Mouse (Mus musculus): ENCODE results near the gene Egflam.

Gene Egflam

DNA sequence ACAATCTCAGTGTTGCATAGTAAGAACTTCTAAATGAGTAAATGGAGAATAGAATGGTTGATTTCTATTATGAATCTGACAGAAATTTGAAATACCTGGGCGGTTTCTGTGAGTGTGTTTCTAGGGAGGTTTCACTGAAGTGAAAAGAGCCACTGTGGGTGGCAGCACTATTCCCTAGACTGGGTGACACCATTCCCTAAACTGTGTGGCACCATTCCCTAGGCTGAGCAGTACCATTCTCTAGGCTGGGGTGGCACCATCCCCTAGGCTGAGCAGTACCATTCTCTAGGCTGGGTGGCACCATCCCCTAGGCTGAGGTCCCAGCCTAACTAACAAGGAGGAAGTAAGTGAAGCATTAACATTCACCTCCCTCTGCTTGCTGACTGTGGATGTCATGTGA is 103.0 kb downstream of the Egflam start:
- ATAC-seq (ENCODE audit: insufficient number of reproducible peaks, low FRiP score, low TSS enrichment), result no peak

DNA sequence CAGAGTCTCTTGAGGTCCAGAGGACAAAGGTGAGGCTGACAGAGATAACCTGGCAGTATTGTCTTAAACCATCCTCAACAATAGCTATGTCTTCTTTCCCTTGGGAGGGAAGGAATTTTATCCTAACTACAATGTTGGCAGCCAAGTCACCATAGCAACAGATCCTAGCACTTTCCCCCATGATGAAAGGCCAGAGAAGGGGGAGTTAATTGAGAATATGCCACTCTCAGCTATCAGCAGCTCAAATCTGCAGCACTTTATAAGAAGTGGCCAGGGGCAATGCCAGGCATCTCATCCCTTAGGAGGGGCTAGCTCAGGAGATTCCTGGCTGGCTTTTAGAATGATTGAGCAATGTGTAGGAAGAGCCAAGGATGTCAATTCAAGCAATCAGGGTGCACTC is 105.3 kb downstream of the Egflam start:
- no peak for ATAC-seq (ENCODE audit: insufficient number of reproducible peaks, low FRiP score, low TSS enrichment)

DNA sequence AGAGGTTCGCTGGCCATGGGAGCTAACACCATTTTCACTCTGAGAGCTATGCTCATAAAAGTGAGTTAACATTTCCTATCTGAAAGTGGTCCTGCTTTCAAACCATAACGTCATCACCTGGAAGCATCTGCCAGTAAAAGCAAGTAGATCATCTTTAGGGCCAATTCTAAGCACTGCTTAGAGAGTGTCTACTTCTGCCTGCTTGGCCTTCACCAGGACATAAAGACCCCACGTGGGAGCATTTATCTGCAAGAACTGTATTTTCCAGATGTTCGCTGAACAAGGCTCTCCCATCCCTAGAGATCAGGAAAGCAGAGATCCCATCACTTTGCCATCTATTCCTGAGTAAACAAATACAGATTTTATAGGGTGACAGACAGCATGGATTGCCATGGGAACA is 108.2 kb downstream of the Egflam start:
- ATAC-seq (ENCODE audit: insufficient number of reproducible peaks, low FRiP score, low TSS enrichment), result no peak

DNA sequence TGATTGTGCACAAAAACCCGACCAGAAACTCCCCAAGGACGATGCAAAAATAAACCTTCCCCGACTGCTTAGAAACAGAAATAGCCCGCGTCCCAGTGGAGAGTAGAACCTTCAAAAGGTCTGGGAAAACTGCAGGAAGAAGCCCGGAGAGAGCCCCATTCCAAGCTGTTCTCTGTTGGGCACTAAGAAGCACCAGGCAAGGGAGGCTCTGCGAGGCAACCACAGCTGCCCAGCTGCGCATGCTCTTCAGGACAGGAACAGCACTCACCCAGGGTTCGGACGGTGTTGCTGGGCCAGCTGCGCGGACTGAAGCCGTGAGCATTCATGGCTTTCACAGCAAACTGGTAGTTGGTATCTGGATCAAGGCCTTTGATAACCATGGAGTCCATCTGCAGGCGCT is 108.7 kb downstream of the Egflam start:
- ATAC-seq (ENCODE audit: insufficient number of reproducible peaks, low FRiP score, low TSS enrichment), result no peak

DNA sequence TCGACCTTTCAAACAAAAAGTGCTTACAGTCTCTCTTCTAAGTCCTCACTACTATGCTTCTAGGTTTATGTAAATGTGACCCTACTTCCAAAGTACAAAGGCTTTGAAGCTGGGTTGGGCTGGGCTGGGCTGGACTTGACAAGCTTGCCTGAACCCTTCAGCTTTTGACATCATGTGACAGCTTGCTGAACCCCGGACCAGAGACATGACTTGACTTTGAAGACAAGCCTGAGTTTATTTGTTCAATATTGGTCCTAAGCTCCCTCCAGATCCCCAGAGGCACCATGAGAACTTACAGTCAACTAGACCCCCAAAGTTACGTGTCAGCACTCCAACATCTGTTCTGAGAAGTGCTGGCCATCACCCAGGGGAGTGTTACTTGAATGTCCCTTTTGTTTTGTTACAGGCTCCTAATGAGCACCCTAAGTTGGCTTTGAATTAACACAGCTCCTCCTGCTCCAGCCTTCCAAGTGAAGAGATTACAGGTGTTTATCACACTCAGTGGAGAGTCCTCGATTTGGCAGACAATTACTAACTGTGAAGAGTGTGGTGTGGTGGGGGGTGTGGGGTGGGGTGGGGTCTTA is 109.3 kb downstream of the Egflam start:
- no peak for ATAC-seq (ENCODE audit: insufficient number of reproducible peaks, low FRiP score, low TSS enrichment)

DNA sequence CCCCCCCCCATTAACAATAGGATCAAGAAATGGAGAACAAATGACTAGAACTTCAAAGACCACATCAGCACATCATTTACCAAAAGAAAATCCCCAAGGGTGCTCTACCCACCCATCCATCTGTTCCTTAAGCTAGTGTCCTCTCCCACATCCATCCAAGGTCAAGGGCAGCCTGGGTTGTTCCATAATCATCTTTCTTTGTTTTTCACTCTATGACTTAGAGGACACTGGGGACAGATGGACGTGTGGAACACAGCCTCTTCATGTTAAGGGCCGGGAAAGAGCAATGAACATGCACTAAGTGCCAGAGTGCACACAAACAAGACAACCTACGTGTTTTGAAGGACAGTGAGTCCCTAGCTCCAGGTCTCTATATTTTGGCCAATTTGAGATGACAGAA is 110.3 kb downstream of the Egflam start:
- ATAC-seq (ENCODE audit: insufficient number of reproducible peaks, low FRiP score, low TSS enrichment), result no peak

DNA sequence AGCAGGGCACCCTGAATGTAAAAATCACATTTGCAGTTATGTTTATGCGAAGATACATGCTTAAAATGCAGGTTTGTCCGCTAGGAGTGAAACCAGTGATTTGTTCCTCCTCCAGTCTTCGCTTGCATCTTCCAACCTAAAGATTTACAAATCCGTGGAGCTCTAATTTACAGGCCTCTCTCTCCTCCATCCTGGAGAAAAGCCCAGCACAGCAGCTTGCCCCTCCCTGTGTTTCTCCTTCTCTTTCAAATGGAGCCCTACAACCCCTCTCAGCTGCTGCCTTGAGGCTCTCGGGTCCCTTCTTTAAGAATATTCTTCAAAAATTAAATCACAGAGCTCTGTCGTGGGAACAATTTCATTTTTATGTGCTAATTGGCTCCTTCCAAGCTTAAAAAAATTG is 116.6 kb downstream of the Egflam start:
- no peak for ATAC-seq (ENCODE audit: insufficient number of reproducible peaks, low FRiP score, low TSS enrichment)

DNA sequence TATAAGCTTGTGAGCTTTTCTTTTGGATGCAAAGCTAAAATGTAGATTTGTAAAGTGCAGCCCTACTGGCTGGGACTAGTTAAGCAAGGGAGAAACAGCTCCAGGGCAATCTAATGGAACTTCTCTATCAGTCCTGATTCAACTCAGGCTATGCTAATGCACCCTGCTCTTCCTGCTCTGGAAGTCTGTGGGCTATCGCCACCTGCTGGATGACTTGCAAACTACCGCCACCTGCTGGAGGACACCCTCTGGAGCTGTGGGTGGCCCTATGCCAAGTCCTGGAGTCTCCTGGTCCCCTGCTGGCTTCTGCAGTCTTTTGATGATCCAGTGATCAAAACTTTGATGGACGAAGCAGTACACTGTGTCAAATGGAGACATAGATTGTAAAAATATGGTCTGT is 134.4 kb downstream of the Egflam start:
- peak; percentile 70 for ATAC-seq (ENCODE audit: insufficient number of reproducible peaks, low FRiP score, low TSS enrichment)

DNA sequence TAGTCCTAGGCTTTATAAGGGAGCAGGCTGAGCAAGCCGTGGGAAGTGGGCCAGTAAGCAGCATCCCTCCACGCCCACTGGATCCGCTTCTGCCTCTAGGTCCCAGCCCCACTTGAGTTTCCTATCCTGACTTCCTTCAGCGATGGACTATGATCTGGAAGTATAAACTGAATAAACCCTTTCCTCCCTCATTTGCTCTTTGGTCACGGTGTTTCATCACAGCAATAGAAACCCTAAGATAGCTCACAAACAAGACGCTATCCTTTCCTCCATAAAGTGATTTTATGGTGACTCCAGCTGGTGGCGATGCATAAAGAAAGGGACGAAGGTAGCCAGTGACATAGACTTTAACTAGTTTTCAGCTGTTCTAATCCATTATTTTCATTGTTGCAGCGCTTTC is 134.9 kb downstream of the Egflam start:
- no peak for ATAC-seq (ENCODE audit: insufficient number of reproducible peaks, low FRiP score, low TSS enrichment)

DNA sequence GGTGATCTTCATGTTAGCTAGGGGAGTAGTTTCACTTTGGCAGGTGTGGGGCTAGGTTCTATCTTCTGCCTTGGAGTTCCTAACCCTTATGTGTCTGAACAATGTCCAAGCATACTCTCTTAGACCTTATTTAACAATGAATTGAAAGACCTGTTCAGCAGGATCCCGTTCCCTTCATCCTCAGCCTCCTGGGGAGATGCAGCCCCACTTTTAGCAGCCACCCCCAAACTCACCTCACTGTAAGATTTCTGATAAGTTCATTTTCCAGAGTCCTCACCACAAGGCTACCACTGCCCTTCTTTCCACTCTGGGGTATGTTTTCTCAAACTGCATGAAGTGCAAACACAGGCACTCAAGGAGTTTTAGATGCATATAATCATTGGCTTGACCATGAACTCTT is 136.8 kb downstream of the Egflam start:
- no peak for ATAC-seq (ENCODE audit: insufficient number of reproducible peaks, low FRiP score, low TSS enrichment)

DNA sequence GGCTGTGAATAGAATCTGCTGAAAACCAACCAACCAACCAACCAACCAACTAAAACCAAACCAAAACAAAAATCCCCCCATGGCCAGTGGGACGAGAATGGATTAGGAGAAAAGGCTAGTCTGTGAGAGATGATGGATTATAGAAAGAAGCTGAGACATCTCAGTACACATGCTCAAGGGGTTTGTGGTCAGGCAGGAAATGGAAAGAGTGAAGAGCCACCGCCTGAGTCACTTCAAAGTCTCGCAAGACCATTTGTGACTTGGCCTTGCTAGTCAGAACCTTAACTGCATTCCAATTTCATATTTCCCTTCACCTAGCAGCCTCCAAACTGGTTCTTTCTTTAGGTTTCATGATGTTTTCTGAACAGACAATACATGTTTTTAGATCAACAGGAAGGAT is 141.6 kb downstream of the Egflam start:
- ATAC-seq (ENCODE audit: insufficient number of reproducible peaks, low FRiP score, low TSS enrichment), result no peak

DNA sequence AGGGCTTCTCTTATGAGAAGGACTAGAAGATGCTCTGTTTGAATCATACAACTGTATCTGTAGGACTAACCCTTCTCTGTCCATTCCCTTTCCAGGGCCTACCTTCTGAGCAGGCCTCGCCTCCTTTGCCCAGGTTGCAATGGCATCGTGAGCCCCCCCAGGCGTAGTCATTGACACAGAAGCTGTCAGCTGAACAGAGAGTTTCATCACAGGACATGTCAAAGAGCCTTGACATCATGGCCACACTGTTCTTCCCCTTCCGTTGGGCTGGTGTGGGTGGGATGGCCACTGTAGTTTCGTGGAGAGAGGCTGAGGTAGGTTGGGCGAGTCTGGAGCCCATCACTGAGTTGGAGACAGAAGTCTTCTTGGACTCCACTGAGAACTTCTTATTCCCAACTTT is 144.9 kb downstream of the Egflam start:
- ATAC-seq (ENCODE audit: insufficient number of reproducible peaks, low FRiP score, low TSS enrichment), result no peak

DNA sequence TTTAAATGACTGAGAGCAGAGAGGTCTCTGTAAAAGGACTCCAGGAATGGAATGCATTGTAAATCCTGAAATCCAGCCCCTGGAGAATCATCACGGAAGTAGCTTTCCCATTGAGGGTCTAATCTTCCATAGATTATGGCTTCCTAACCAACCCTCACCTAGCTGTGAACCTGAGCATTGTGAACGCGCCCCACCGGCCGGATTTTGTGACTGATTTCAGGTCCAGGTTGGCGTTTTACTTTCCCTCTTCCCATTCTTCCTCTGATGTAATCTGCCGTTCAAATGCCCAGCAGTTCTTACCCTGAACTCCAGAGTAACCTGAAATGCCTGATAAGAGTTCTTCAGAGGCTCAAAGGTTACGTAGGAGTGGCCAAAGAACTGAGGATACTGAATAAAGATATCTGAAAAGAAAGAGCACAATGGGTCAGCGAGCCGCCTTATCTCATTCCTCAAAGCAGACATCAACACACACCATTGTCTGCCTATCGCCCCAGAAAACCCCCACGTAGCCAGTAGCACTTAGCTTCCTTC is 146.0 kb downstream of the Egflam start:
- no peak for ATAC-seq (ENCODE audit: insufficient number of reproducible peaks, low FRiP score, low TSS enrichment)

DNA sequence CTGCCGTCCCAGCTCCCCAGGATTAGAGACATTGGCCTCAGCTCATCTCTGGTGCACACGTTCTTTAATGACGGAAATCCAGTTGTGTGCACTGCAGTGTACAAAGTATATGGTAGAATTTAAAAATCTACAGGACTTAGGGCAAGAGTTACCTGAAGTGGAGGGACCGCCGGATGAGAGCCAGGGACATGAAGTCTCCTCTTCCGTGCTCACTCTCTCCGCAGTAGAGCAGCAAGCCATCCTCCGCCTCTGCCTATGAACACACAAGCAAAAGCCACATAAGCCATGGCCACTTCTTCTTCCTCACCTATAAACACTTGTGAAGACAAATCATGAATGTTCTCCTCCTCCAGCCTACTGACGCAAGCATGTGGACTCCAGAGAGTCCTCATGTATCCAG is 147.2 kb downstream of the Egflam start:
- no peak for ATAC-seq (ENCODE audit: insufficient number of reproducible peaks, low FRiP score, low TSS enrichment)

DNA sequence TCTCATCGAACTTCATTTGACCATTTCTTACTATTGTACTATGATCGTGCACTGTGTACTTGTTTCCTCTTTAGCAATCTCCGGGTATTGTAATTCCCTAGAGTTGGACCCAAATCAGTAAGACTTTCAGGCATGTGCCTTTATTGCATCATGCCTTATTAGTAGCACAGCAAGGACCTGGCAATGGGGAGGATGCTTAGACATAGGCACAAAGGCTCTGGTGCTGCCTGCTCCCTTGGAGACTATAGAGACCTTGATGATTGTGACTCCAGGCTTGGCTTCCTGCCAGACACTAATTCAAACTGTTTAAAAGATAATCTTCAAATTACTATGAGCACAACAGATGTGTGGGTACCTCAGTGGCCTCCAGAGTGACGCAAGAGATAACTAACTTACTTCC is 149.0 kb downstream of the Egflam start:
- ATAC-seq (ENCODE audit: insufficient number of reproducible peaks, low FRiP score, low TSS enrichment), result no peak

DNA sequence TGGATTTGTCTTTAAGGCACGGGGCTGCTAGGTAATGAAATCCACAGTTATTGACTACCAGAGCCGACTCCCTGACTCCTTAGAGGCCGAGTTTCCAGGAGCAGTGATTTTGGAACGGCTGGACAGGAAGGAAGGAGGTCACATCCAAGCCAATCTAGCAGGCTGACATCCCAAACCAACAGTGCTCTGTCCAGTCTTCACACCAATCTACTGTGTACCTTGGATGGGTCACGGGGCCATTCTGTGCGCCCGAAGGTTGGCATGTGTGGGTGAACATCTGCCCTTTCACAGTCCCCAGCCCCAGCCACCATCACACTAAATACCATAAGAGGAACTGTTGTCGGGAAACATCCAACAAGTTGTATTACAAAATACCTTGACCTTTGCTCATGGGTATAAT is 150.9 kb downstream of the Egflam start:
- ATAC-seq (ENCODE audit: insufficient number of reproducible peaks, low FRiP score, low TSS enrichment), result no peak

DNA sequence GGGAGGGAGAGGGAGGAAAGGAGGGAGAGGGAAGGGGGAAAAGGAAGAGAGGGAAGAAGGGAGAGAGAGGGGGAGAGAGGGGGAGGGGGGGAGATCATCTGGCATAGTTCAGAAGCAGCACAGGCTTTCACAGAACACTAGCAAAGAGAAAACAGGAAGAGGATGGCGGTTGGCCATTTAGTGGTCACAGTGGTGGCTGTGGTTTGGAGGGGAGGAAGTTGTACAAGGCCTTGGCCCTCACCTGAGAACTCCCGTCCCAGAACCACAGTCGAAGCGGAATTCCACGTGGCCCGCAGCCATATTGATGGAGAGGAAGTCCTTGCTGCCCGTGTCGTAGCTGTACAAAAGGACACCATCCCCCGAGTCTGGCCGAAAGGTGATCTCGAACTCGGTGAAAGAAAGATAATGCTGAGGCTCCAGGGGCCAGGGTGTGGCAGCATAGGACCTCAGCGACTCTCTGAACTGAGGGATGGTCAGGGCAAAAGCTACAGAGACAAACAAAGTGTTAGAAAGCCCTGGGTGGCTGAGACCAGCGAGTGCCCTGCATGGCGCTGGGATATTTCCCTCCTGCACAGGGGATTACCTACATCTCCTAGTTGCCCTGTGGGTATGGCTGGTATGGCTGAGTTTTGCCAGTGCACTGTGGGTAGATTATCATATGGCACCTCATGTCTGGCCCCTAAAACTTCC is 155.9 kb downstream of the Egflam start:
- ATAC-seq (ENCODE audit: insufficient number of reproducible peaks, low FRiP score, low TSS enrichment), result no peak

DNA sequence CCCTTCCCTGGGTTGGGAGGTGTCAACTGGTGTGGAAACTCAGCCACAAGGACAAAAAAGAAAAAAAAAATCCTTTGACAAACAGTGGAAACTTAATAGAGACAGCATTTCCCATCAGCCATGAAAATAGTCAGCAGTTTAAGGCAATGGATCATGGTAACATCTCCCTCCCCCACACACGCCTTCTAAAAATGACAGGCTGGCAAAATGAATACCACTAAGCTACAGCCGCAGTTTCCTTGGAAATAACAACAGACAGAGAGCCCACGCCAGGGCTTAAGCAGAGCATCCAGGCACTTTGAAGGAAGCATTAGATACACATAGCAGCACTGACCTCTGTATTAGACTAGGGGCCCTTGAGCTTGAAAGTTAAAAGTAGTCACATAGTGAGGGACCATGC is 157.2 kb downstream of the Egflam start:
- no peak for ATAC-seq (ENCODE audit: insufficient number of reproducible peaks, low FRiP score, low TSS enrichment)

DNA sequence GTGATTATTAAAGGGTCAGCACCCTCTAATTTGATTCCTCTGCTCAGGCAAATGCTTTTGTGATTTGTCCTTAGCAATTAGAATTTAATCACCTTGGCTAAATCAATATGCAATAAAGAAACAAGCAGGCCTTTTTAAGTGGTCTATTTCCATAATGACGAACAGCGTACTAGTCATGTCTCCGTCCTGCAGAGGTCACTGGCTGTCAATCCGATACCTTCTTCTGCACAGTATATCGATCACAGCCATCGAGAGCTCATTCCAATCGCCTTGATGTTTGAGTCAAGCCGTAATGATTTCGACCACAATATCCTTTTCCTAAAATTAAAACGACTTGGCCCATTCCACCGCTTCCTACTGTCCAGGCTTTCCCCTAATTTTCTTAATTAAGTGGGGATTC is 158.3 kb downstream of the Egflam start:
- ATAC-seq (ENCODE audit: insufficient number of reproducible peaks, low FRiP score, low TSS enrichment), result no peak

DNA sequence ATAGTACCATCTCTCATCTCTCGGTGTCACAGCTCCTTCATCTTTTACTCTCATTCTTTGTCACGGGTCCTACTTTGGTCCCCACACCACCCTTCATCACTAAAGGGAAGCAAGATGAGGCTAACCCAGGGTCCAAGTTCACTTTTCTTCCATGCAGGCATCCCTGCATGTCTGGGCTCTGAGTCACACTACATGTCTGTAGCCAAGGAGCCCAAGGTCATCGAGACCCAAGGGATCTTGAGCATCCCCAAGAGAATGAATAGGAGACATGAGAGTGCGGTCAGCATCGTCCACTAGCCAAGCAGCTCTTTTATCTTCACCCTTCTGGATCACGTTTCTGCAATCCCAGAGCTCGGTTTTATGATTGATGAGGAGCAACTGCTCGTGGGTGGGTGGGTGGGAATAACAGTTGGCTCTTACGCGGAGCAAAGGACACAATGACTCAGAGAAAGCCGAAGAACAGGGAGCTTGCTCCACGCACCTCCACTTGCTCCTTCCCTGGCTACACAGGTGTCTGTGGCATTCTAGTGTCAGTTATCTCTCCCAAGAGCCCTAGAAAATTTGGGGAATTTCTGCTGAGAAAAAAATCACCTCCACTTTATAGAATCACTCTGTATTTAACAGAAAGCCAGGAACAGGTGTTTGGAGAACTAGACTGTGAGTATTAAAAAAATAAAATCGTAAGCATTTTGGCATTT is 164.7 kb downstream of the Egflam start:
- no peak for ATAC-seq (ENCODE audit: insufficient number of reproducible peaks, low FRiP score, low TSS enrichment)

DNA sequence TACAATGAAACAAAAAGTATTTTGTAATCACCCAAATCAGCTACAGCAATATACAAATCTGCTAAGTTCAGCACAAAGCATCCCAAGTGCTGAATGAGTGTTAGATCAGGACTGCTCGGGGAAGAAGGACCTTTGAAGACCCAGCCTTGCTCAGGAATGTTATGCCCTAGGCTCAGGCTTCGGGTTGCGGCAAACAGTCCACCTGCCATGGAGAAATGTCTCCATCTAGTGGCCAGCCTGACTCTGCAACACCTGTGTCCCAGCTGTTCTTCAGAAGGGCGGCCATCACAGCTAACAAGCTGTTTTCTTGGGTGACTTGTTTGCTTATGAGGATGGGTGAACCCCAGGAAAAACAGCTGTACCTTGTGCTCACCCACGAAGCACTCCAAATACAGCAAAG is 172.0 kb downstream of the Egflam start:
- peak; percentile 70 for ATAC-seq (ENCODE audit: insufficient number of reproducible peaks, low FRiP score, low TSS enrichment)

All from cerebellum, adult (tissue).